Mouse (Mus musculus) monocyte, adult 5-6 weeks (primary cell): Measurements from ENCODE around the gene Sh2b2. TPM values are rescaled to one million over a fixed set of nuclear protein-coding genes. Genes with fewer than 3 reads are reported as not detected.

ENCODE experiments used
- total RNA-seq: library from RNA; stranded (forward); fragments of 200-1000, 200-491, 200-594 nt; gene quantifications from 3 replicates; pipeline ENCODE4 v1.2.3, GENCODE M21; 2017

Gene Sh2b2
- total RNA-seq, 1 experiment from 2014 or later: 9.8 TPM

Other genes with a start within 250 kb of the Sh2b2 start
- not detected in 3 replicates for gene Upk3b, start 208.1 kb downstream of the Sh2b2 start, total RNA-seq
- gene Upk3bl, start 192.1 kb downstream of the Sh2b2 start, total RNA-seq: not detected in 3 replicates
- gene Rasa4, start 162.6 kb downstream of the Sh2b2 start, total RNA-seq: 20.8 to 45.1 TPM (median 32.3 TPM) in 3 replicates
- 80.7 to 92.5 TPM (median 81.7 TPM) in 3 replicates for gene Polr2j, start 129.9 kb downstream of the Sh2b2 start, total RNA-seq
- gene Lrwd1, start 110.5 kb downstream of the Sh2b2 start, total RNA-seq: 20.4 to 31.1 TPM (median 22.4 TPM) in 3 replicates
- gene Alkbh4, start 110.4 kb downstream of the Sh2b2 start, total RNA-seq: 8.4 to 14.0 TPM (median 11.1 TPM) in 3 replicates
- 49.2 to 68.3 TPM (median 57.3 TPM) in 3 replicates for gene Orai2, start 75.8 kb downstream of the Sh2b2 start, total RNA-seq
- gene Prkrip1, start 47.6 kb downstream of the Sh2b2 start, total RNA-seq: 11.6 to 44.1 TPM (median 27.7 TPM) in 3 replicates